Mouse (Mus musculus): ENCODE results near the gene Crat.

- TF ChIP-seq CTCF (IDR thresholded peaks at IDR 0.05; ENCODE audit: control insufficient read depth, insufficient read depth, low read length) (no peak), POLR2A (IDR thresholded peaks at IDR 0.05; ENCODE audit: borderline replicate concordance, control insufficient read depth, low read depth, low read length) (no peak)
These were observed 43.6 kb upstream of the Crat start for GRCm38 (mm10) chr2:30459241-30459640.

Measured in bone marrow, adult 2 months (tissue).